Mouse (Mus musculus) heart, embryonic 14.5 days (tissue): ENCODE results near the gene Itgb3. TPM values are rescaled to one million over a fixed set of nuclear protein-coding genes. Genes with fewer than 3 reads are reported as not detected.

Experiments used
- ATAC-seq: fragments of 200-750 bp; cut with Nextera tagmentation; 2 replicates; pipeline ENCODE4 v1.8.0; 2017; ENCODE audit warnings: low read depth, moderate TSS enrichment; ENCODE audit not compliant: insufficient number of reproducible peaks, insufficient read depth, low FRiP score
- H3K27ac ChIP-seq, 2 experiments: fragments of 200-500 bp in 1 of 2; fragments of 300-500 bp in 1 of 2; sonication (generic) in 1 of 2; replicated peaks in 1 of 2; 2 replicates each; pipeline ENCODE4 v1.5.1; 2012 to 2014; ENCODE audit warnings: low read depth in 2 of 2, low read length in 2 of 2, control low read depth in 1 of 2, mild to moderate bottlenecking in 1 of 2, mixed read lengths in 1 of 2; ENCODE audit not compliant: control insufficient read depth in 1 of 2, insufficient read depth in 1 of 2
- H3K27me3 ChIP-seq: fragments of 300-500 bp; sonication (generic); 2 replicates; pipeline ENCODE4 v1.6.1; 2014; ENCODE audit warnings: mild to moderate bottlenecking, low read length, control low read depth; ENCODE audit not compliant: control insufficient read depth, insufficient read depth
- H3K36me3 ChIP-seq: fragments of 300-500 bp; sonication (generic); 2 replicates; pipeline ENCODE4 v1.6.1; 2014; ENCODE audit warnings: mild to moderate bottlenecking, control low read depth, low read length, mixed read lengths; ENCODE audit not compliant: control insufficient read depth, insufficient read depth
- H3K4me1 ChIP-seq, 2 experiments: fragments of 200-500 bp in 1 of 2; fragments of 300-500 bp in 1 of 2; sonication (generic) in 1 of 2; 2 replicates each; pipeline ENCODE4 v1.6.1; 2012 to 2014; ENCODE audit warnings: low read length in 2 of 2, control low read depth in 1 of 2, mixed read lengths in 1 of 2; ENCODE audit not compliant: control insufficient read depth in 2 of 2, insufficient read depth in 2 of 2
- H3K4me2 ChIP-seq: fragments of 300-500 bp; sonication (generic); 2 replicates; pipeline ENCODE4 v1.6.1; 2014; ENCODE audit warnings: mild to moderate bottlenecking, low read length
- H3K4me3 ChIP-seq, 2 experiments: fragments of 200-500 bp in 1 of 2; fragments of 300-500 bp in 1 of 2; sonication (generic) in 1 of 2; 2 replicates each; pipeline ENCODE4 v1.5.1; 2012 to 2014; ENCODE audit warnings: low read length in 2 of 2, mild to moderate bottlenecking in 2 of 2, control low read depth in 1 of 2, low read depth in 1 of 2, moderate library complexity in 1 of 2; ENCODE audit not compliant: control insufficient read depth in 1 of 2, insufficient read depth in 1 of 2
- H3K9ac ChIP-seq: fragments of 300-500 bp; sonication (generic); 2 replicates; pipeline ENCODE4 v1.6.1; 2014; ENCODE audit warnings: mild to moderate bottlenecking, low read length
- H3K9me3 ChIP-seq: fragments of 300-500 bp; sonication (generic); 2 replicates; pipeline ENCODE4 v1.6.1; 2016; ENCODE audit warnings: low read length, control low read depth; ENCODE audit not compliant: control insufficient read depth
- WGBS: fragments of 180-500 bp; shearing (Covaris S2); extraction: QIAGEN DNeasy Blood & Tissue Kit; methylation state at CpG from one replicate; pipeline ENCODE4 v1.1.7; 2014; 5-methylcytosine and 5-hydroxymethylcytosine counted together
- polyA plus RNA-seq: library from polyadenylated mRNA; unstranded; fragments of >200 nt; fragmentation: Nextera tagmentation; extraction: Ambion mirVana; gene quantifications from 2 replicates; pipeline ENCODE4 v1.2.1, GENCODE M21; 2014

The Itgb3 gene
- polyA plus RNA-seq, 1 experiment from 2014 or later: 1.8 TPM

DNA sequence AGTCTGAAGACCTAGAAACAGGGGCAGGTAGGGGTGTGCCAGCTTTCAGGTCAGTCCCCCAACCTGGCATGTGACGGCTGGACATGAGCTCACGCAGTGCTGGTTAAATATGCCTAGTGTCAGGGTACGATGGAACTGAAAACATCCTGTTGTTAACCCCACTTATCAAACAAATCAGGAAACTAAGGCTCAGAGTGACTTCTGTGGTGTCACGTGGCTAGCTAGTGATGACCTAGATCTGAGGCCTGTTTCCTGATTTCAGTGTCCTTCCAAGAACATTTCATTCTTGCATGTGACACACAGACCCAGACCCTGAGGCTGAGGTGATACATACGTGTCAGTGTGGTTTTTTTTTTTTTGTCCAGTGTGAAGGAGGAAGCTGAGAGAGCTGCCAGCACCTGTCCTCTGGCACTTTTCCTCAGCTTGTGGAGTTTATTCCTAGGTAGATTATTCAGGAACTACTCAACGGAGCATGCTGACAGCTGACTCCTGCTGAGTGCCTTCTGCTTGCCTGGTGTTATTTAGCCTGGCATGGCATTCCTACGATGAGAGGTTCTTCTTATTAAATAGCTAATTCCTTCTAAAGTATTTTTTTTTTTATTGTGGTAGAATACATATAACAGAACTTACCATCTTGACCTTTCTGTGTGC lies 22.5 kb downstream of the Itgb3 start:
- Histone ChIP-seq H3K4me2 (no peak overlapping the region), H3K9ac (no peak overlapping the region), H3K4me3 (no peak overlapping the region), H3K27ac (no peak overlapping the region), H3K27me3 (no peaks in the 10 kb centered on the region), H3K9me3 (no peaks in the 10 kb centered on the region), H3K4me1 (peaks cover 3 to 12% of the 10 kb centered on the region in 2 experiments), H3K36me3 (no peaks in the 10 kb centered on the region)
- ATAC-seq: no peak
- 52% methylated on average over 7 of the region's 7 CpGs for WGBS

DNA sequence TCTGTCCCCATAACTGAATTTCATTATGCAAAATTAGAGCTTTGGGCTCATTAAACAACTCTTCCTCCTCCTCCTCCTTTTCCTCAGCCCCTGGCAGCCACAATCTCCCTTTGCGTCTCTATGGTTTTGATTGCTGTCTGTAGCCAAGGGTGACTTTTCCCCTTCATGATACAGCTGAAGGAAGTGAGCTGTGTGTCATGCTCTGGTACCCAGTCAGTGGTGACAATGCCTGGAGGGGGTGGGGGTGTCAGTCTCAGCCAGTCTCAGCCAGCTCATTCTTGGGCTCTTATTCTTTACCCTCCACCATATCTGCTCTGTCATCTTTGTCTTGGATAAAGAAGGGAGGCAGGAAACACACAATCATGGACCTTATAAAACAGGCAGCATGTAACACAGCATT lies 23.5 kb downstream of the Itgb3 start:
- WGBS: 58% methylated on average over 1 of the region's 1 CpGs

DNA sequence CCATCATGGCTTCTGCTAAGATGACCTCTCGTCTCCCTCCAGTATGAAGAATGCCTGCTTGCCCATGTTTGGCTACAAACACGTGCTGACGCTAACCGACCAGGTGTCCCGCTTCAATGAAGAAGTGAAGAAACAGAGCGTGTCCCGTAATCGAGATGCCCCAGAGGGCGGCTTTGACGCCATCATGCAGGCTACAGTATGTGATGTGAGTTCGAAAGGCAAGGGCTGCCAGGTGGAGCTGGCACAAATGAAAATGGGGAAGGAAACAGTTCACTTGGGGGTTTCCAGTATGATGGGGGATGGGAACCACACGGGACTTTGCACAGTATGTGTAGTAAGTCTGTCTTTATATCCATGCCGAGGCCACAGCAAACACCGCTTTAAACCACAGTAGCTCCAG lies 29.2 kb downstream of the Itgb3 start:
- no peak overlapping the region for H3K4me2 ChIP-seq
- H3K9ac ChIP-seq: no peak overlapping the region
- H3K4me1 ChIP-seq: no peaks in the 10 kb centered on the region
- WGBS: 89% methylated on average over 14 of the region's 14 CpGs
- H3K4me3 ChIP-seq: no peak overlapping the region
- H3K27ac ChIP-seq: no peak overlapping the region
- H3K9me3 ChIP-seq: no peaks in the 10 kb centered on the region
- no peak for ATAC-seq
- no peaks in the 10 kb centered on the region for H3K27me3 ChIP-seq
- peaks cover 4% of the 10 kb centered on the region; the same call in 1 of the 2 replicates for H3K36me3 ChIP-seq

More for the DNA sequence above, 23.5 kb downstream of the Itgb3 start:
- Histone ChIP-seq H3K9me3 (no peaks in the 10 kb centered on the region), H3K27me3 (no peaks in the 10 kb centered on the region), H3K4me2 (no peak overlapping the region), H3K36me3 (no peaks in the 10 kb centered on the region), H3K4me3 (no peak overlapping the region), H3K9ac (no peak overlapping the region), H3K4me1 (peaks cover 0 to 2% of the 10 kb centered on the region in 2 experiments; a peak in 1 of 4 replicates), H3K27ac (no peak overlapping the region)
- ATAC-seq: no peak

DNA sequence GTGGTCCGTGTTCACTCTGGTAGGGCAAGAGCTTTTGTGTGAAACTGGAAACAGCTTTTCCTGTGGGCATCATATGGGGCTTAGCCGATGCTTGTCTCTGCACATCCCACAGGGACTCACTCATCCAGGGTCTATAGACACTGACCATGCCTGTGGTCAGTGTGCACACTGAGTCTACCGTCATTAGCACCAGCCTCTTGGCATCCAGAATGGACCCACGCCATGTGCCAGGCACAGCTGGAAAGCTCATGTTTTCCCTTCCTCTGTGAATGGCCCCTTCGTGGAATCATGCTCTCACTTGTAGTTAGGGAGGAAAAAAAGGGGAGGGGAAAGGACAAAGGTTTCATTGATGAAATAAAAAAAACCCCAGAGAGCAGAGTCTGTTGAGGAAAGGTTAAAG lies 30.2 kb downstream of the Itgb3 start:
- no peak overlapping the region for H3K4me2 ChIP-seq
- no peaks in the 10 kb centered on the region for H3K27me3 ChIP-seq
- H3K4me1 ChIP-seq: no peaks in the 10 kb centered on the region
- H3K9ac ChIP-seq: no peak overlapping the region
- 76% methylated on average over 5 of the region's 5 CpGs for WGBS
- ATAC-seq: no peak
- H3K9me3 ChIP-seq: no peaks in the 10 kb centered on the region
- peaks cover 4% of the 10 kb centered on the region; the same call in 1 of the 2 replicates for H3K36me3 ChIP-seq
- H3K27ac ChIP-seq: no peak overlapping the region
- no peak overlapping the region for H3K4me3 ChIP-seq

DNA sequence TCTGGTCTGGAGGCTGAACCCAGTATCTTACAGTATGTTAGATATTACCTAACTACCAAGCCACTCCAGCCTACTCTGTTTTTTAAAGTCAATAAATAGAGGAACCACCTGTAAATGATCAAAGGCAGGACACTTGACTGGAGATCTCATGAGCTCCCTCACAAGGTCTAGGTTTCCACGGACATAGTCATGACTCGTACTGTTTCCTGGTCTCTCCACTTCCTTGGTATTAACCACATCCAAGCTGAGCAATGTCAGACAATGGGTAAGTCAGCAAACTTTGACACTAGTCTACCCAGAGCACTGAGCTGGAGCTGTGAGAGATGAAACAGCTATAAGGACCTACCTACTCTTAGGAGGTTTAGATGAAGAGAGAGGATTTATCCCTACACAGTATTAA lies 31.1 kb downstream of the Itgb3 start:
- H3K27me3 ChIP-seq: no peaks in the 10 kb centered on the region
- no peak for ATAC-seq
- H3K36me3 ChIP-seq: peaks cover 4% of the 10 kb centered on the region; the same call in 1 of the 2 replicates
- H3K4me1 ChIP-seq: no peaks in the 10 kb centered on the region
- H3K4me2 ChIP-seq: no peak overlapping the region
- no peak overlapping the region for H3K4me3 ChIP-seq
- H3K27ac ChIP-seq: no peak overlapping the region
- WGBS: 61% methylated on average over 2 of the region's 2 CpGs
- H3K9me3 ChIP-seq: no peaks in the 10 kb centered on the region
- H3K9ac ChIP-seq: no peak overlapping the region

DNA sequence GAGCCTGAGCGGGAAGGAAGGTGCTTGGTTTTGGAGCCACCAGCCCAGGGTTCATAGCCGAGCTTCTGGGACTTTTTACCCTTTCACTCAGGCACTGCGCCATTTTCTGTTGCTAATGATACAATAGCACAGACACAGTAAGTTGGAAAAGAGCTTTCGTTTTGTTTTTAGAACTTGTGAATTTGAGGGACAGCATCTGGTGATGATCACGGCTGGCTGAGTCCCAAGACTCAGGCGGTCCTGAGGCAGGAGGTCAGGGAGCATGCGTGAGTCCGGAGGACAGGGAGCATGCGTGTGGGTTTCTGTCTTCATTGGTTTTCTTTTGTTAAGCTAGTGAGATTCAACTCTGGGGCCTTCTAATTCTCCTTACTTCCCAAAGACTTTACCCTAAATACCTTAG lies 31.8 kb downstream of the Itgb3 start:
- Histone ChIP-seq H3K27me3 (no peaks in the 10 kb centered on the region), H3K4me2 (no peak overlapping the region), H3K4me1 (no peaks in the 10 kb centered on the region), H3K9ac (no peak overlapping the region), H3K27ac (no peak overlapping the region), H3K4me3 (no peak overlapping the region), H3K9me3 (no peaks in the 10 kb centered on the region), H3K36me3 (peaks cover 4% of the 10 kb centered on the region; the same call in 1 of the 2 replicates)
- no peak for ATAC-seq
- 80% methylated on average over 9 of the region's 9 CpGs for WGBS

DNA sequence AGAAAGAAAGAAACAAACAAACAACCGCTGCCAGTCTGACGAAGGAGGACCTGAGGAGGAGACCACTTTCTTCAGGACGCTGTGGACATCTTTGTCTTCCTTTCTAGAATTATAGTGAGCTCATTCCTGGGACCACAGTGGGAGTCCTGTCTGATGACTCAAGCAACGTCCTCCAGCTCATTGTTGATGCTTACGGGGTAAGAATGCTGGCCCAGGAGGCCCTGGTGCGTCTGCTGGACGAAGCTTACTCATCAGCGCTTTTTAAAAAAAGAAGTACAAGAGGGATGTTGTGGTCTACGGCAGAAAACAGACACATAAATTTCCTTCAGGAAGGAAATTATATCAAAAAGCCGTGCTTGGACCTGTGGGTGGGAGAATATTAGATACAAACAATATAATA lies 33.1 kb downstream of the Itgb3 start:
- no peak overlapping the region for H3K27ac ChIP-seq
- H3K4me3 ChIP-seq: no peak overlapping the region
- WGBS: 77% methylated on average over 10 of the region's 10 CpGs
- no peak overlapping the region for H3K4me2 ChIP-seq
- H3K27me3 ChIP-seq: no peaks in the 10 kb centered on the region
- H3K9me3 ChIP-seq: no peaks in the 10 kb centered on the region
- H3K9ac ChIP-seq: no peak overlapping the region
- peaks cover 4% of the 10 kb centered on the region; the same call in 1 of the 2 replicates for H3K36me3 ChIP-seq
- no peak for ATAC-seq
- H3K4me1 ChIP-seq: no peaks in the 10 kb centered on the region

DNA sequence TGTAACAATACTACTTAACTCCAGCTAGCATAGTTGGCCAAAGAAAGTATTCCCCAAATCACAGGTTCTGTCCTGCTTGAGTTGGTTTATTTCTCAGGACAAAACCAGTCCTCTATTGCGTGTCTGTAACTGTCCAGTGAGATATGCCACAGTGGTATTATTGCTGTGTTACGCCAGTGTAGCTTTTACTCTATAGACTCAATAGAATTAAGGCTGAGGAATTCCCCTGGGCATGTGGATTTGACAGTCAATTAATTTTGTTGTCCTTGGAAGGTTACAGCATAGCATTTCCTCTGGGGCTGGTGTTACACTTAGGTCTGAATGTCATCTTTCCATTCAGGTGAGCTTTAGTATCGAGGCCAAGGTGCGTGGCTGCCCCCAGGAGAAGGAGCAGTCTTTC lies 35.4 kb downstream of the Itgb3 start:
- ATAC-seq: no peak

More for the DNA sequence above, 35.4 kb downstream of the Itgb3 start:
- Histone ChIP-seq H3K4me2 (no peak overlapping the region), H3K36me3 (no peaks in the 10 kb centered on the region), H3K4me1 (peaks cover 0 to 3% of the 10 kb centered on the region in 2 experiments; a peak in 1 of 4 replicates), H3K27me3 (no peaks in the 10 kb centered on the region), H3K27ac (no peak overlapping the region), H3K4me3 (no peak overlapping the region), H3K9me3 (no peaks in the 10 kb centered on the region), H3K9ac (no peak overlapping the region)
- 91% methylated on average over 4 of the region's 4 CpGs for WGBS
